9 mouse cellular contexts compared by ENCODE assay signal in the genomic region with DNA sequence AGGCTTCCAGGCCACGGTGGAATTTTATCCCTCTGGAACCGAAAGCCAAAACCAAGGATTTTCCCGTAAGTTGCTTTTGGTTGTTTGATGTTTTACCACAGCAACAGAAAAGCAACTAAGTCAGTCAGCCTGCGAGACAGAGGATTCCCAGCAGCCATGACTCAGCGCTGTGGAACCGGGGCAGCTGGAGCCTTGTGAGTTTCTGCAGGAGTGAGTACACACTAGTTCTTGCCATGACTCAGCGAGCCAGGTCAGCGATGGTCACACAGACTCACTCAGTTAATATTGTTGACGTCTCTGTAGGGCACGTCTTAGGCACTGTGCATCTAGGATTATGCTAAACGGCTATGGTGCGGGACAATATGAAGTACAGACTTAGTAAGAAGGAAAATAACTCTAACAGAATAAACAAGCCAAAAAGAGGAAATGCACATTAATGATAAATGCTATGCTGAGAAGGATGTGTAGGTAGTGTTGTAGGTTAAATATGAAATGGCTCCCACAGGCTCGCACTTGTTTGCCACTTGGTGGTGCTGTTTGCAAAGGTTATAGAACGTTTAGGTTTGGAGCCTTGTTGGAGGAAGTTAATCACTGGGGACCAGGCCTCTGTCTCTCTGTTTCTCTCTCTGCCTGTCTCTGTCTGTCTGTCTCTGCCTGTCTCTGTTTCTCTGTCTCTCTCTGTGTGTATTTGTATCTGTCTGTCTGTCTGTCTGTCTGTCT. TPM values are rescaled to one million over a fixed set of nuclear protein-coding genes. Genes with fewer than 3 reads are reported as not detected.
DNase-seq lines count a peak whose midpoint lies in the region; ATAC-seq lines count a peak whose summit lies in the region.
"Had no signal": no experiment of that assay in that cellular context is flagged by ENCODE, and none has a peak within 500 bp of the region (broad histone marks: within the 10 kb centered on the region; RNA-seq: fewer than 3 reads in every experiment).

No protein-coding gene starts in this region.

- H3K4me1 ChIP-seq in midbrain, embryonic 13.5 days (replicated peaks): no peaks in the 10 kb centered on the region
- no peaks in the 10 kb centered on the region for H3K4me1 ChIP-seq in midbrain, embryonic 10.5 days
- no peaks in the 10 kb centered on the region for H3K4me1 ChIP-seq in lung, embryonic 16.5 days (replicated peaks; ENCODE audit: control insufficient read depth, insufficient read depth, low read length)
- no peaks in the 10 kb centered on the region for H3K4me1 ChIP-seq in stomach, embryonic 14.5 days (ENCODE audit: control insufficient read depth, insufficient read depth, low read length)

- no peak overlapping the region for H3K27ac ChIP-seq in midbrain, embryonic 13.5 days
- no peak overlapping the region for H3K27ac ChIP-seq in midbrain, embryonic 10.5 days (replicated peaks)
- H3K27ac ChIP-seq in lung, embryonic 16.5 days (ENCODE audit: low read length): no peak overlapping the region
- no peak overlapping the region for H3K27ac ChIP-seq in stomach, embryonic 14.5 days (ENCODE audit: low read length)

- ATAC-seq in midbrain, embryonic 13.5 days: peak; percentile 68
- peak; percentile 54; the same call in 1 of the 2 replicates for ATAC-seq in lung, embryonic 16.5 days (ENCODE audit: low read depth)
- ATAC-seq in stomach, embryonic 14.5 days (ENCODE audit: insufficient number of reproducible peaks, insufficient read depth, low FRiP score, low read depth): peak; percentile 78

- peak; percentile 43 for DNase-seq in cerebellum, adult 11 months
- DNase-seq in cerebellum, postnatal 4 days (ENCODE audit: low spot score in 2 of 2): no peak
- DNase-seq in midbrain, embryonic 10.5 days (ENCODE audit: low spot score): no peak
- DNase-seq in adrenal gland, postnatal 36 days: peak; percentile 85 to 86
- peak; percentile 100 for DNase-seq in fibroblast of lung, adult 2 months (ENCODE audit: low read depth)

- H3K9me3 ChIP-seq in midbrain, embryonic 13.5 days: no peaks in the 10 kb centered on the region
- no peaks in the 10 kb centered on the region for H3K9me3 ChIP-seq in midbrain, embryonic 10.5 days (replicated peaks)
- H3K9me3 ChIP-seq in lung, embryonic 16.5 days (ENCODE audit: control insufficient read depth, low read length): no peaks in the 10 kb centered on the region
- H3K9me3 ChIP-seq in stomach, embryonic 14.5 days (ENCODE audit: control insufficient read depth, low read depth, low read length): no peaks in the 10 kb centered on the region

- no peak overlapping the region for H3K9ac ChIP-seq in midbrain, embryonic 13.5 days (replicated peaks)
- no peak overlapping the region for H3K9ac ChIP-seq in lung, embryonic 16.5 days (ENCODE audit: low read length)
- no peak overlapping the region for H3K9ac ChIP-seq in stomach, embryonic 14.5 days (replicated peaks; ENCODE audit: low read depth, low read length)

- H3K4me2 ChIP-seq in midbrain, embryonic 13.5 days (replicated peaks): no peak overlapping the region
- H3K4me2 ChIP-seq in lung, embryonic 16.5 days (ENCODE audit: low read depth, low read length): no peak overlapping the region
- no peak overlapping the region for H3K4me2 ChIP-seq in stomach, embryonic 14.5 days (replicated peaks; ENCODE audit: low read depth, low read length)

- 69% methylated on average over 14 of the region's 14 CpGs for WGBS in midbrain, embryonic 13.5 days
- WGBS in midbrain, embryonic 10.5 days: 69% methylated on average over 14 of the region's 14 CpGs
- 50% methylated on average over 14 of the region's 14 CpGs for WGBS in lung, embryonic 16.5 days
- WGBS in stomach, embryonic 14.5 days: 46% methylated on average over 14 of the region's 14 CpGs

- peaks cover 15% of the 10 kb centered on the region for H3K36me3 ChIP-seq in midbrain, embryonic 13.5 days
- H3K36me3 ChIP-seq in midbrain, embryonic 10.5 days: no peaks in the 10 kb centered on the region
- H3K36me3 ChIP-seq in lung, embryonic 16.5 days (ENCODE audit: control insufficient read depth, insufficient read depth, low read length): no peaks in the 10 kb centered on the region
- H3K36me3 ChIP-seq in stomach, embryonic 14.5 days (ENCODE audit: control insufficient read depth, insufficient read depth, low read length): no peaks in the 10 kb centered on the region

- H3K4me3 ChIP-seq in midbrain, embryonic 13.5 days (replicated peaks): no peak overlapping the region
- no peak overlapping the region for H3K4me3 ChIP-seq in midbrain, embryonic 10.5 days
- no peak overlapping the region for H3K4me3 ChIP-seq in lung, embryonic 16.5 days (ENCODE audit: low read length)
- no peak overlapping the region for H3K4me3 ChIP-seq in stomach, embryonic 14.5 days (ENCODE audit: low read depth, low read length)

- no peaks in the 10 kb centered on the region for H3K27me3 ChIP-seq in midbrain, embryonic 13.5 days
- H3K27me3 ChIP-seq in midbrain, embryonic 10.5 days (ENCODE audit: low read depth, poor library complexity, severe bottlenecking): no peaks in the 10 kb centered on the region
- no peaks in the 10 kb centered on the region for H3K27me3 ChIP-seq in lung, embryonic 16.5 days (ENCODE audit: control insufficient read depth, insufficient read depth, low read depth, low read length)
- H3K27me3 ChIP-seq in stomach, embryonic 14.5 days (ENCODE audit: control insufficient read depth, insufficient read depth, low read length): no peaks in the 10 kb centered on the region

RNA-seq across cellular contexts. Expression of a gene that starts 30.3 kb away (rescaled TPM):
- 11.0 and 11.6 TPM in 2 replicates for polyA plus RNA-seq in midbrain, embryonic 13.5 days (2015; fragmentation: Nextera tagmentation; extraction: Ambion mirVana)
- 2.0 and 2.4 TPM in 2 replicates for polyA plus RNA-seq in midbrain, embryonic 10.5 days (2016; fragmentation: Nextera tagmentation; extraction: Ambion mirVana)
- total RNA-seq in adrenal gland, postnatal 36 days (2021): under 1 TPM; 0.66 to 0.69 TPM
- 14.2 and 14.5 TPM in 2 replicates for polyA plus RNA-seq in lung, embryonic 16.5 days (2015; fragmentation: Nextera tagmentation; extraction: Ambion mirVana)
- polyA plus RNA-seq in stomach, embryonic 14.5 days (2014; fragmentation: Nextera tagmentation; extraction: Ambion mirVana): 1.8 and 1.9 TPM in 2 replicates

RNA-seq across cellular contexts. Expression of a gene that starts 37.4 kb away (rescaled TPM):
- not detected in 2 replicates for polyA plus RNA-seq in midbrain, embryonic 13.5 days (2015; fragmentation: Nextera tagmentation; extraction: Ambion mirVana)
- 0.09 and 0.23 TPM in 2 replicates for polyA plus RNA-seq in midbrain, embryonic 10.5 days (2016; fragmentation: Nextera tagmentation; extraction: Ambion mirVana)
- total RNA-seq in adrenal gland, postnatal 36 days (2021): under 1 TPM in 1 of 2 experiments, not detected in 1; 0.13 TPM
- polyA plus RNA-seq in lung, embryonic 16.5 days (2015; fragmentation: Nextera tagmentation; extraction: Ambion mirVana): 2.2 and 2.4 TPM in 2 replicates
- 0.35 and 0.87 TPM in 2 replicates for polyA plus RNA-seq in stomach, embryonic 14.5 days (2014; fragmentation: Nextera tagmentation; extraction: Ambion mirVana)
- total RNA-seq: heart, postnatal 36 days had no signal

Comparison
In these comparisons a context has a peak if more than half of its experiments do, and no peak if none do; other contexts are left out.
1. DNase-seq: peak in cerebellum, adult 11 months (single experiment), adrenal gland, postnatal 36 days (2 of 2) and fibroblast of lung, adult 2 months (single experiment); none in cerebellum, postnatal 4 days (0 of 2) and midbrain, embryonic 10.5 days (single experiment).
2. Peak in every context shown above with its lines, with median percentiles within 50 percentile points of each other: ATAC-seq.